Mouse (Mus musculus) mammary gland, adult 2 months (tissue): ENCODE measurements around the gene Eef1akmt2. TPM values are rescaled to one million over a fixed set of nuclear protein-coding genes. Genes with fewer than 3 reads are reported as not detected.

Source experiments
- polyA plus RNA-seq: library from polyadenylated mRNA; depleted of rRNA; stranded (reverse); fragments of >200 nt; gene quantifications from 2 replicates; pipeline ENCODE4 v1.2.3, GENCODE M21; 2012; ENCODE audit warnings: low replicate concordance; rRNA removed

Gene Eef1akmt2
- 3.7 and 4.6 TPM in 2 replicates for polyA plus RNA-seq

GRCm38 (mm10) chr7:132852173-132852844 is at the start of gene Eef1akmt2:
TSS of gene Eef1akmt2 (minus strand) at chr7:132852673.

GRCm38 (mm10) chr7:132859042-132859958 is 6.8 kb upstream of the Eef1akmt2 start, which contains the start of gene Abraxas2:
TSS of gene Abraxas2 (plus strand) at chr7:132859225.

GRCm38 (mm10) chr7:132813416-132814088 is 38.9 kb downstream of the Eef1akmt2 start, which contains the start of gene Fam53b:
TSS of gene Fam53b (minus strand) at chr7:132813886.

Other genes with a start within 250 kb of the Eef1akmt2 start
- gene Lhpp, start 242.0 kb downstream of the Eef1akmt2 start, polyA plus RNA-seq = 15.2 and 24.8 TPM in 2 replicates
- gene Fam53b, start 38.8 kb downstream of the Eef1akmt2 start, polyA plus RNA-seq = 56.1 and 82.8 TPM in 2 replicates
- 7.6 and 16.5 TPM in 2 replicates for gene Abraxas2, start 6.6 kb upstream of the Eef1akmt2 start, polyA plus RNA-seq
- gene Zranb1, start 78.5 kb upstream of the Eef1akmt2 start, polyA plus RNA-seq = 4.7 and 13.2 TPM in 2 replicates